Mouse (Mus musculus): ENCODE measurements around the gene St6galnac3. TPM values are rescaled to one million over a fixed set of nuclear protein-coding genes. Genes with fewer than 3 reads are reported as not detected.

The St6galnac3 gene
- polyA plus RNA-seq, 1 experiment from 2014 or later = 38.3 TPM

GRCm38 (mm10) chr3:153645803-153646202 is 79.2 kb downstream of the St6galnac3 start:
- no peak overlapping the region for H3K4me3 ChIP-seq (replicated peaks)
- no peak for ATAC-seq (ENCODE audit: insufficient number of reproducible peaks, insufficient read depth, low FRiP score, low TSS enrichment, low read depth)
- no peak overlapping the region for H3K27ac ChIP-seq
- H3K27me3 ChIP-seq = no peaks in the 10 kb centered on the region
- H3K4me2 ChIP-seq = no peak overlapping the region
- H3K9me3 ChIP-seq = no peaks in the 10 kb centered on the region
- 84% methylated on average over 7 of the region's 7 CpGs for WGBS
- H3K4me1 ChIP-seq (replicated peaks) = peaks cover 13% of the 10 kb centered on the region
- no peaks in the 10 kb centered on the region for H3K36me3 ChIP-seq
- H3K9ac ChIP-seq (replicated peaks) = no peak overlapping the region

GRCm38 (mm10) chr3:153643822-153644519 is 81.0 kb downstream of the St6galnac3 start:
- peaks cover 13% of the 10 kb centered on the region for H3K4me1 ChIP-seq (replicated peaks)
- 88% methylated on average over 20 of the region's 20 CpGs for WGBS
- H3K4me3 ChIP-seq (replicated peaks) = no peak overlapping the region
- H3K27ac ChIP-seq = no peak overlapping the region
- H3K4me2 ChIP-seq = no peak overlapping the region
- no peaks in the 10 kb centered on the region for H3K27me3 ChIP-seq
- no peak overlapping the region for H3K9ac ChIP-seq (replicated peaks)
- H3K9me3 ChIP-seq = no peaks in the 10 kb centered on the region
- no peaks in the 10 kb centered on the region for H3K36me3 ChIP-seq
- no peak for ATAC-seq (ENCODE audit: insufficient number of reproducible peaks, insufficient read depth, low FRiP score, low TSS enrichment, low read depth)

GRCm38 (mm10) chr3:153642826-153643225 is 82.1 kb downstream of the St6galnac3 start:
- Histone ChIP-seq H3K4me2 (no peak overlapping the region), H3K36me3 (no peaks in the 10 kb centered on the region), H3K9me3 (no peaks in the 10 kb centered on the region), H3K4me3 (replicated peaks) (no peak overlapping the region), H3K27me3 (no peaks in the 10 kb centered on the region), H3K9ac (replicated peaks) (no peak overlapping the region), H3K27ac (no peak overlapping the region), H3K4me1 (replicated peaks) (peaks cover 6% of the 10 kb centered on the region)
- WGBS = 87% methylated on average over 14 of the region's 14 CpGs
- no peak for ATAC-seq (ENCODE audit: insufficient number of reproducible peaks, insufficient read depth, low FRiP score, low TSS enrichment, low read depth)

- Histone ChIP-seq H3K9ac (replicated peaks) (no peak overlapping the region), H3K36me3 (no peaks in the 10 kb centered on the region), H3K4me3 (replicated peaks) (no peak overlapping the region), H3K4me1 (replicated peaks) (peaks cover 8% of the 10 kb centered on the region), H3K4me2 (no peak overlapping the region), H3K27me3 (no peaks in the 10 kb centered on the region), H3K9me3 (no peaks in the 10 kb centered on the region), H3K27ac (no peak overlapping the region)
- 89% methylated on average over 5 of the region's 5 CpGs for WGBS
- no peak for ATAC-seq (ENCODE audit: insufficient number of reproducible peaks, insufficient read depth, low FRiP score, low TSS enrichment, low read depth)
Measured at GRCm38 (mm10) chr3:153641805-153642204, 83.2 kb downstream of the St6galnac3 start.

- H3K27me3 ChIP-seq = no peaks in the 10 kb centered on the region
- no peaks in the 10 kb centered on the region for H3K36me3 ChIP-seq
- no CpG with 5 or more reads among the region's 1 CpGs for WGBS
- H3K4me1 ChIP-seq (replicated peaks) = peaks cover 17% of the 10 kb centered on the region
- no peak overlapping the region for H3K4me2 ChIP-seq
- H3K27ac ChIP-seq = no peak overlapping the region
- no peaks in the 10 kb centered on the region for H3K9me3 ChIP-seq
- H3K4me3 ChIP-seq (replicated peaks) = no peak overlapping the region
- no peak overlapping the region for H3K9ac ChIP-seq (replicated peaks)
- ATAC-seq (ENCODE audit: insufficient number of reproducible peaks, insufficient read depth, low FRiP score, low TSS enrichment, low read depth) = no peak
Measured at GRCm38 (mm10) chr3:153637336-153637735, 87.6 kb downstream of the St6galnac3 start.

- 80% methylated on average over 7 of the region's 7 CpGs for WGBS
- no peaks in the 10 kb centered on the region for H3K9me3 ChIP-seq
- no peak overlapping the region for H3K27ac ChIP-seq
Measured at GRCm38 (mm10) chr3:153636804-153637153, 88.2 kb downstream of the St6galnac3 start.

GRCm38 (mm10) chr3:153636094-153636803 is 88.7 kb downstream of the St6galnac3 start:
- 50% methylated on average over 2 of the region's 2 CpGs for WGBS
- no peaks in the 10 kb centered on the region for H3K36me3 ChIP-seq
- no peak overlapping the region for H3K4me3 ChIP-seq (replicated peaks)
- no peak overlapping the region for H3K9ac ChIP-seq (replicated peaks)
- no peaks in the 10 kb centered on the region for H3K9me3 ChIP-seq
- peak overlapping the region; percentile 75 for H3K27ac ChIP-seq
- peaks cover 21% of the 10 kb centered on the region for H3K4me1 ChIP-seq (replicated peaks)
- H3K4me2 ChIP-seq = no peak overlapping the region
- no peak for ATAC-seq (ENCODE audit: insufficient number of reproducible peaks, insufficient read depth, low FRiP score, low TSS enrichment, low read depth)
- H3K27me3 ChIP-seq = no peaks in the 10 kb centered on the region

More at GRCm38 (mm10) chr3:153636804-153637153, 88.2 kb downstream of the St6galnac3 start:
- Histone ChIP-seq H3K27me3 (no peaks in the 10 kb centered on the region), H3K4me2 (no peak overlapping the region), H3K36me3 (no peaks in the 10 kb centered on the region), H3K9ac (replicated peaks) (no peak overlapping the region), H3K4me1 (replicated peaks) (peaks cover 21% of the 10 kb centered on the region), H3K4me3 (replicated peaks) (no peak overlapping the region)
- ATAC-seq (ENCODE audit: insufficient number of reproducible peaks, insufficient read depth, low FRiP score, low TSS enrichment, low read depth) = no peak

GRCm38 (mm10) chr3:153631988-153632672 is 92.8 kb downstream of the St6galnac3 start:
- Histone ChIP-seq H3K4me3 (replicated peaks) (no peak overlapping the region), H3K4me1 (replicated peaks) (peaks cover 21% of the 10 kb centered on the region), H3K9ac (replicated peaks) (no peak overlapping the region), H3K27ac (no peak overlapping the region), H3K27me3 (no peaks in the 10 kb centered on the region), H3K9me3 (no peaks in the 10 kb centered on the region), H3K4me2 (no peak overlapping the region), H3K36me3 (no peaks in the 10 kb centered on the region)
- ATAC-seq (ENCODE audit: insufficient number of reproducible peaks, insufficient read depth, low FRiP score, low TSS enrichment, low read depth) = no peak
- 77% methylated on average over 10 of the region's 10 CpGs for WGBS

- Histone ChIP-seq H3K9ac (replicated peaks) (no peak overlapping the region), H3K36me3 (no peaks in the 10 kb centered on the region), H3K9me3 (no peaks in the 10 kb centered on the region), H3K27ac (0 out of 2 replicates have a peak overlapping the region, but pooled peaks have one; percentile 37), H3K27me3 (no peaks in the 10 kb centered on the region), H3K4me3 (replicated peaks) (no peak overlapping the region), H3K4me1 (replicated peaks) (0 out of 2 replicates have a peak, but pooled peaks cover 9% of the 10 kb centered on the region), H3K4me2 (no peak overlapping the region)
- 79% methylated on average over 5 of the region's 5 CpGs for WGBS
- no peak for ATAC-seq (ENCODE audit: insufficient number of reproducible peaks, insufficient read depth, low FRiP score, low TSS enrichment, low read depth)
Measured at GRCm38 (mm10) chr3:153626237-153626636, 98.7 kb downstream of the St6galnac3 start.

GRCm38 (mm10) chr3:153618976-153619375 is 106.0 kb downstream of the St6galnac3 start:
- Histone ChIP-seq H3K36me3 (no peaks in the 10 kb centered on the region), H3K9me3 (no peaks in the 10 kb centered on the region), H3K27ac (no peak overlapping the region), H3K4me2 (no peak overlapping the region), H3K4me1 (replicated peaks) (peaks cover 19% of the 10 kb centered on the region), H3K9ac (replicated peaks) (no peak overlapping the region), H3K4me3 (replicated peaks) (no peak overlapping the region), H3K27me3 (no peaks in the 10 kb centered on the region)
- WGBS = 96% methylated on average over 7 of the region's 7 CpGs
- ATAC-seq (ENCODE audit: insufficient number of reproducible peaks, insufficient read depth, low FRiP score, low TSS enrichment, low read depth) = no peak

- H3K9ac ChIP-seq (replicated peaks) = no peak overlapping the region
- WGBS = 50% methylated on average over 8 of the region's 8 CpGs
- no peaks in the 10 kb centered on the region for H3K9me3 ChIP-seq
- H3K4me2 ChIP-seq = no peak overlapping the region
- H3K4me3 ChIP-seq (replicated peaks) = no peak overlapping the region
- peaks cover 19% of the 10 kb centered on the region for H3K4me1 ChIP-seq (replicated peaks)
- no peak for ATAC-seq (ENCODE audit: insufficient number of reproducible peaks, insufficient read depth, low FRiP score, low TSS enrichment, low read depth)
- no peaks in the 10 kb centered on the region for H3K36me3 ChIP-seq
- no peak overlapping the region for H3K27ac ChIP-seq
- H3K27me3 ChIP-seq = no peaks in the 10 kb centered on the region
Measured at GRCm38 (mm10) chr3:153616849-153617248, 108.1 kb downstream of the St6galnac3 start.

All from limb, embryonic 12.5 days (tissue).